Mouse (Mus musculus) olfactory bulb, adult 2 months (tissue): ENCODE measurements around the gene Ube2v1. TPM values are rescaled to one million over a fixed set of nuclear protein-coding genes. Genes with fewer than 3 reads are reported as not detected.

Source experiments
- H3K27ac ChIP-seq: fragments of 200-500 bp; 2 replicates; pipeline ENCODE4 v1.5.1; 2012; ENCODE audit warnings: low read depth, low read length; ENCODE audit not compliant: insufficient read depth
- H3K4me1 ChIP-seq: fragments of 200-500 bp; 2 replicates; pipeline ENCODE4 v1.6.1; 2012; ENCODE audit warnings: low read length; ENCODE audit not compliant: control insufficient read depth, insufficient read depth
- H3K4me3 ChIP-seq: fragments of 200-500 bp; 2 replicates; pipeline ENCODE4 v1.5.1; 2012; ENCODE audit warnings: mild to moderate bottlenecking, low read depth, low read length, moderate library complexity; ENCODE audit not compliant: insufficient read depth
- CTCF ChIP-seq: fragments of 200-500 bp; IDR thresholded peaks from 2 replicates; pipeline ENCODE4 v1.5.1; 2012; ENCODE audit warnings: low read depth, mild to moderate bottlenecking, low read length, moderate library complexity; ENCODE audit not compliant: insufficient read depth
- POLR2A ChIP-seq: fragments of 200-500 bp; IDR thresholded peaks from 2 replicates; pipeline ENCODE4 v1.6.1; 2012; ENCODE audit warnings: mild to moderate bottlenecking, low read depth, low read length, moderate library complexity; ENCODE audit not compliant: insufficient read depth
- WGBS: fragments of 180-500 bp; shearing (Covaris S2); methylation state at CpG from one replicate; pipeline ENCODE4 v1.1.7; 2018; 5-methylcytosine and 5-hydroxymethylcytosine counted together
- polyA plus RNA-seq: library from polyadenylated mRNA; stranded (reverse); fragments of >200 nt; gene quantifications from 2 replicates; pipeline ENCODE4 v1.2.4, GENCODE M21; 2012; ENCODE audit warnings: low replicate concordance; ENCODE audit not compliant: missing spikeins, insufficient read depth, insufficient read length

Ube2v1 gene
- polyA plus RNA-seq, 1 experiment = not detected

DNA sequence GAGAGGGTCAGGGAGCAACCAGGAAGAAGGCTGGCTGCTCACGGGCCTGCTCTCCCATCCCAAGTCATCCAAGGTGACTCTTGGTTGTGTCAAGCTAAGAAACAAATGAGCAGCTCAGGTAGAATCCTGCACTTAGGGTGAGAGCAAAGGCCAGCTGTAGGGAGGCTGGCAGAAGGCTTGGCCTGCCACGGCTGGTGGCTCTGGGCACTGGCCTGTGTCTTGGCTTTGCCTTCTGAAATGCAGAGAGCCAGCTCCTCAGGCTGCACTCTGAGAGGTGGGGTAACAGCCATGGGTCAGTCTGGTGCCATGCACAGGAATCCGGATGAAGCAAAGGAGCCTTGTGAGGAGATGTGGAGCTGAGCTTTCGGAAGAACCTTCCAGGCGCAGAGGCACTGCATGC is 36.5 kb upstream of the Ube2v1 start:
- Histone ChIP-seq H3K27ac (no peak overlapping the region), H3K4me3 (no peak overlapping the region), H3K4me1 (peaks cover 4% of the 10 kb centered on the region)
- WGBS = 91% methylated on average over 5 of the region's 5 CpGs
- TF ChIP-seq POLR2A (no peak), CTCF (no peak)

DNA sequence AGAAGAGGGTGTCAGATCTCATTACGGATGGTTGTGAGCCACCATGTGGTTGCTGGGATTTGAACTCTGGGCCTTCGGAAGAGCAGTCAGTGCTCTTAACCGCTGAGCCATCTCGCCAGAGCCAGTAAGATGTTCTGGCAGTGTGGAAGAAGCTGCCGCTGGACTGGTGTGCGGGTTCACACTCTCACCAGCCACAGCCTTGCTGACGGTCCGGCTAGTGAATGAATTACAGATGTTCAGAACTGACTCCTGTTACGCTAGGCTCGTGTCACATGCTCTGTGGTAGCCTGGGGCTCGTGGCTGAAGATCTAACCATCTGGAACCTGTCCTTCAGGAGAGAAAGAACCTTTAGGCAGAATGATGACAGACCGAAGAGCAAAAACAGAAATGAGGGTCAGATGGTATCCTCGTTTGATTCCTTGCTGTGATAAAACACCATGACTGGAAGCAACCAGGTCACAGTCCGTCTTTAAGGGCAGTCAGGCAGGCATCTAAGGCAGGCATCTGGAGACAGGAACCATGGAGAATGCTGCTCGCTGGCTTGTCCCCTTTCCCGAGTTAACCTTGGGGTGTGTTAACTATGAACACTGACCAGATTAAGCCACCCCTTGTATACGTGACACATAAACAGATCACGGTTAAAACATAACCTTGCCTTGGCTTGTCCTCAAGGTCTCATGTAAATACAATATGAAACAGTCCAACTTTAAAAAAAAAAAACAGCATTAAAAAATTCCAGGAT is 34.2 kb upstream of the Ube2v1 start:
- Histone ChIP-seq H3K4me3 (no peak overlapping the region), H3K27ac (no peak overlapping the region), H3K4me1 (peaks cover 7% of the 10 kb centered on the region; the same call in 1 of the 2 replicates)
- TF ChIP-seq CTCF (no peak), POLR2A (no peak)
- WGBS = 89% methylated on average over 18 of the region's 18 CpGs

DNA sequence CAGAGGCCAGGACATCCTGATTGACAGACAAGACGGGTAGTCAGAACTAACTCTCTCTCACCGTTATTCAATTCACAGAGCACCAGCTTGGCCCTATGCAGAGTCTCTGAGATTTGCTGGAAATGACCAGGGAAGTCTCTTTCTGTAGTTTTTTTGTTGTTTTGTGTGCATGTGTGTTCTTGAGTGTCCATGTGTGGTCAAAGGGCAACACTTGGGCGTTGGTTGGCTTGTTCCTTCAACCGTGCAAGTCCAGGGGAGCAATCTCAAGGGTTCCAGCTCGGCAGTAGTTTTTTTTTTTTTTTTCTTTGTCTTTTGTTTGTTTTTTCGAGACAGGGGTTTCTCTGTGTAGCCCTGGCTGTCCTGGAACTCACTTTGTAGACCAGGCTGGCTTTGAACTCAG is 30.8 kb upstream of the Ube2v1 start:
- WGBS = 65% methylated on average over 6 of the region's 6 CpGs
- no peak for TF ChIP-seq POLR2A
- TF ChIP-seq CTCF = no peak
- Histone ChIP-seq H3K4me1 (peaks cover 29% of the 10 kb centered on the region), H3K4me3 (no peak overlapping the region), H3K27ac (no peak overlapping the region)

DNA sequence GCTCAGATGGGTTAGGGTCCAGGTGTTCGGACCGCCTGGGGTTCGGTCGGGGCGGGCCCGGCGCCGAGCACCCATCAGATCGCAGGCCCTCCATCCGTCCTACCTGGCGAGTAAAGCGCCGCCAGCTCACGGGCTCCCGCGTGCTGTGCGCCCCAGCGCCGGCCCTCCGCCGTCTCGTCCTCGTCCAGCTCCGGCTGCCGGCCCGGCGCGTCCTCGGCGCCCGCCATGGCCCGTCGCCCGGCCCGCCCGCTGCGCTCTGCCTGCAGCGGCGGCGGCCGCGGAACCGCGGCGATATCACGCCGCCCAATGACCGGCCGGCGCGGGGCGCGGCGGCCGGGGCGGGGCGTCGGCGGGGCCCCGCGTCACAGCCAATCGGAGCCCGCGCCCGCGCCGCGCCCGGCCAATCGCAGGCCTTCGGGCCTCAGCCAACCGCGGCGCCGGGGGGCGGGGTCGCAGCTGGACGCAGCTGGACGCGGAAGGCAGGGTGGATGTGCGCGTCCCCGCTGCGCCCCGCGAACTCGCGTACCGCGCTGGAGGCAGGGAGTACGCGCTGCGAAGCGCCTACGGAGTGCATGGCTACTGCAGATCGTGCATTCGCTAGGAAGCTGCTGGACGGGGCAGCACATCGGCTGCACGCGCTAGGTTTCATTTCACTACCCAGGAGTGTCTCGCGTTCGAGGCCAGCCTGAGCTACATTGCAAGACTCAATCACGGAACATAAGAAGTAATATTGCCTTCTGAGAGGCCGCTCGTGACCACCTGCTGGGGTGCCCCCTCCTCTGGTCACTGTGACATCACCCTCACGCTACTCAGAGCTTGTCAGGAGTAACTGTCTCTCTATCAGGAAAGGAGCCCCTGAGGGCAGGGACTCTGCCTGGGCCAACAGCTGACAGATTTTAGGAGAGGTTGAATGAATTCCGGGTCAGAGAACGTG is 29.6 kb upstream of the Ube2v1 start, which contains the start of gene Gm20431:
Gene Gm20431, minus strand, starts transcription at position 227 of the 934 bp plus-strand sequence.
- Histone ChIP-seq H3K27ac (peak within 1 kb of the TSS; percentile 34; the same call in 1 of the 2 replicates), H3K4me1 (peaks cover 37% of the 10 kb centered on the region), H3K4me3 (peak within 1 kb of the TSS; percentile 98)
- 3% methylated on average over 110 of the region's 110 CpGs for WGBS
- TF ChIP-seq POLR2A (peak; percentile 96), CTCF (no peak)

DNA sequence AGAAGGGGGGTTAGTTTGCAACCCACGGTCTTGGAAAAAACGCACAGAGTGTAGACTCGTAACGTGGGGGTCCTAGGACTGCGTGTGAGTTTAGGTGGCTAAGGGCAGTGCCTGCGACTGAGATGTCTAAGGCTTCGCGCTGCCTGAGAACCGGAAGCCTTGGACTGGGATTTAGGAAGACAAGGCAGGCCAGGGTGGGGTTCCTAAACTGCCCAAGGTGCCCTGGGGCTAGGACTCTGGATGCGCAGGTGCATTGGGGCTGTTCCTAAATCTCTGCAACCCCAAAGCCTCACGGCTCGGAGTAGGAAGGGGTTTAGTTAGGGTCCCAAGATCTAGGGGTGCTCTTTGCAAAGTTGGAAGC is 28.7 kb upstream of the Ube2v1 start:
- TF ChIP-seq POLR2A (no peak), CTCF (no peak)
- Histone ChIP-seq H3K4me3 (peak overlapping the region; percentile 98), H3K4me1 (peaks cover 41% of the 10 kb centered on the region), H3K27ac (no peak overlapping the region)
- under 1% methylated on average over 12 of the region's 12 CpGs for WGBS

DNA sequence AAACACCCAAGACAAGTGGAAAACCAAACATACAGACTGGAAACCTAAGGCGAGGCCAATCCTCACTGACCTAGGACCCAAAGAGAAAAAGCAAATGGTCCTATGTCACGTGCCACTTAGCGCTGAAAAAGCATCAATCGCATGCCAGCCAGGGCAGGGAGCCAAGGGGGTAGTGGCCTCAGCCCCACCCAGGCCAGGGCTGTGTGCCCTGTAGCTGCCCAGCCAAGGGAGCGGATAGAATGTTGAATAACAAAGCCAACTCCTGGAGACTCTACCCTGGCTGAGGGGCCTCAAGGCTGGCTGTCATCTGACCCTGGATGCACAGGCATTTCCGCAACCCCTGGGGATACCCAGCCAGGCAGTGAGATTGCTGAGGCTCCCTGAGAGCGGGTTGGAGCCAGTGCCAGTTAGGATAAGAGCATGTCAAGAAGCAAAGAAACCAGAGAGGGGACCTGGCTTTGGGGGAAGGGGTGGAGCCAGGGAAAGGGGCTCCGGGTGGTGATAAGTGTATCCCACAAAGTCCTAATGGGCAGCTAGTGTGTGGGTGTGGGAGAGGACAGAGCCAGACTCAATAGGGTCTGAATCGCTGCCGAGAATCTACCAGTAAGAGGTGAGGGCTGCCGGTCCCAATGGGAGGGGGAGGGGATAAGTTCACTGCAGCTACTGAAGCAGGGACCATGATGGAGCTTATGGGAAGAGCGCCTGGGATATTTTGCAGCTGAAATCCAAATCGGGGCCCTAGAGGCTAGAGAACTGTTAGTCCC is 28.1 kb upstream of the Ube2v1 start:
- H3K4me3 ChIP-seq = peak overlapping the region; percentile 98
- no peak for TF ChIP-seq CTCF
- no peak for TF ChIP-seq POLR2A
- peaks cover 41% of the 10 kb centered on the region for H3K4me1 ChIP-seq
- WGBS = 19% methylated on average over 13 of the region's 13 CpGs
- no peak overlapping the region for H3K27ac ChIP-seq

DNA sequence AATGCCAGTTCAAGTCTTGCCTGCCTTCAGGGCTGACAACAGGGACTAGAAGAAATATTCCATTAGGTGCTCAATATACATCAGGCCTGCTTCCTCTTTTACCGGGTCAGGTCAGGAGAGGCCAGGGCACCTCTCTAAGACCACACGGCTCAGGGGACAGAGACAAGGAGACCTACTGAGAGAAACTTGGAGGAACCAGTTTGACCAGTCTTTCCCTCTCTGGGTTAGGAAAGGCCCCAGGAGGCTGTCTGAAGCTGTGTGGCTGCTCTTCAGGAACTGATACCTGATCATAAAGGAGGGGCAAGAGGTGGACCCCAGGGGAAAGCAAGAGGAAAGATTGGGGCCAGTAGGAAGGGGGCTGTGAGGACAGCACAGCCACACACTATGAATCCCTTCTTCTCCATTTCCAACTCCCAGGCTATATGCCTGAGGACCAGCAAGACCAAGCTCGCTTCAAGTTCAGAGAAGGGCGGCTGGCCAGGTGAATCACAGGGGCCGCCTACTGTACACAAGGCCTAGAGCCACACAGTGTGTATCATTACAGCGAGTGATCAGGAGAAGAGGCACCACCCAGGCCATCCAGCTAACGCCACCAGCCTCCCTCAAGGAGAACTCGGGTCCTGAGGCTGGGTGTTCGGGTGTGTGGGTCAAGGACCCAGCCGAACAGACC is 27.4 kb upstream of the Ube2v1 start:
- Histone ChIP-seq H3K27ac (no peak overlapping the region), H3K4me3 (no peak overlapping the region)

DNA sequence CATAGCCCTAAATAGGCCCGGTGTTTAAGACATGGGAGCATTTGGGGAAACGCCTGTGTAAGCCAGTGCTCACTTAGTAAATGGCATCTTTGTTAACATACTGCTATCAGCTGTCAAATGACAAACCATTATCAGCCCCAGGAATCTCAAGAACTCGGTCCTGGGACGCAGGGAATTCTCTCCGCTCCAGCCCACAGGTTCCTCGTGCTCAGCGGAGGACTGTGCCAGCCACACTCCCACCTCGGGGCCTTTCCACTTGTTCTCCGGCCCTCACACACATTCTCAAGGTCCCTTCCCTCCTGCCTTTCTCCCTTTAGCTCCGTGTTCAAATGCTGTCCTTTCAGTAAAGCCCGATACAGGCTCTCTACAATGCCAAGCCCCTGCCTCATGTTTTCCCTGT is 26.8 kb upstream of the Ube2v1 start:
- TF ChIP-seq CTCF (no peak), POLR2A (no peak)
- Histone ChIP-seq H3K27ac (no peak overlapping the region), H3K4me1 (peaks cover 43% of the 10 kb centered on the region), H3K4me3 (no peak overlapping the region)
- 83% methylated on average over 11 of the region's 11 CpGs for WGBS

More for the DNA sequence above, 27.4 kb upstream of the Ube2v1 start:
- TF ChIP-seq POLR2A (no peak), CTCF (no peak)
- H3K4me1 ChIP-seq = peaks cover 43% of the 10 kb centered on the region
- 77% methylated on average over 10 of the region's 10 CpGs for WGBS
